Mouse (Mus musculus) G1E (cell line): Measurements from ENCODE around the gene Gm48551. TPM values are rescaled to one million over a fixed set of nuclear protein-coding genes. Genes with fewer than 3 reads are reported as not detected.

Source experiments
- ATAC-seq: 2 replicates; pipeline ENCODE4 v1.8.0; 2016; ENCODE audit warnings: mild to moderate bottlenecking; ENCODE audit not compliant: insufficient number of reproducible peaks, poor library complexity, low FRiP score, severe bottlenecking; ENCODE audit errors: extremely low read depth
- DNase-seq: peaks from one replicate; pipeline ENCODE4 v3.0.0; 2012; ENCODE audit warnings: low spot score
- H3K27me3 ChIP-seq: 2 replicates; pipeline ENCODE4 v1.6.1; 2012; ENCODE audit warnings: mild to moderate bottlenecking, low read length, inconsistent platforms; ENCODE audit not compliant: insufficient read depth
- H3K36me3 ChIP-seq: replicated peaks from 2 replicates; pipeline ENCODE3; 2012; ENCODE audit warnings: mild to moderate bottlenecking, inconsistent platforms
- H3K4me1 ChIP-seq: 2 replicates; pipeline ENCODE4 v1.6.1; 2012; ENCODE audit warnings: low read depth, low read length, inconsistent platforms, mixed read lengths; ENCODE audit not compliant: insufficient read depth
- H3K4me3 ChIP-seq: 2 replicates; pipeline ENCODE4 v1.5.1; 2012; ENCODE audit warnings: low read depth, mild to moderate bottlenecking, inconsistent platforms, low read length, moderate library complexity, mixed read lengths
- H3K9me3 ChIP-seq: replicated peaks from 2 replicates; pipeline ENCODE4 v1.6.1; 2012; ENCODE audit warnings: inconsistent platforms
- CTCF ChIP-seq: IDR thresholded peaks from 2 replicates; pipeline ENCODE4 v1.5.1; 2012; ENCODE audit warnings: low read depth, low read length, inconsistent platforms, mixed read lengths
- GATA1 ChIP-seq: IDR thresholded peaks from 2 replicates; pipeline ENCODE4 v1.6.1; 2012; ENCODE audit warnings: borderline replicate concordance, low read length, inconsistent platforms, mixed read lengths
- GATA2 ChIP-seq: IDR thresholded peaks from 2 replicates; pipeline ENCODE4 v1.6.1; 2012; ENCODE audit warnings: low read depth, low read length, inconsistent platforms, borderline replicate concordance
- POLR2AphosphoS5 ChIP-seq: IDR thresholded peaks from 2 replicates; pipeline ENCODE4 v1.6.1; 2012; ENCODE audit warnings: low read depth, low read length, inconsistent platforms; ENCODE audit not compliant: insufficient replicate concordance
- TAL1 ChIP-seq: conservative IDR thresholded peaks from 2 replicates; pipeline ENCODE4 v1.6.1; 2012; ENCODE audit warnings: low read depth, low read length, inconsistent platforms, mixed read lengths
- polyA plus RNA-seq: library from polyadenylated mRNA; stranded (reverse); fragments of >175 nt; gene quantifications from 2 replicates; pipeline ENCODE4 v1.2.3, GENCODE M21; 2012
- total RNA-seq, 2 experiments: library from RNA; stranded (forward) in 1 of 2; stranded (reverse) in 1 of 2; fragments of 200-1000 nt in 1 of 2; fragments of >200 nt in 1 of 2; fragmentation: Nextera tagmentation in 1 of 2; gene quantifications; 2 replicates each; pipeline ENCODE4 v1.2.3; 2014 to 2017

Gene Gm48551
- total and polyA plus RNA-seq, 3 experiments = 0.72 to 2.6 (median 1.1) TPM

DNA sequence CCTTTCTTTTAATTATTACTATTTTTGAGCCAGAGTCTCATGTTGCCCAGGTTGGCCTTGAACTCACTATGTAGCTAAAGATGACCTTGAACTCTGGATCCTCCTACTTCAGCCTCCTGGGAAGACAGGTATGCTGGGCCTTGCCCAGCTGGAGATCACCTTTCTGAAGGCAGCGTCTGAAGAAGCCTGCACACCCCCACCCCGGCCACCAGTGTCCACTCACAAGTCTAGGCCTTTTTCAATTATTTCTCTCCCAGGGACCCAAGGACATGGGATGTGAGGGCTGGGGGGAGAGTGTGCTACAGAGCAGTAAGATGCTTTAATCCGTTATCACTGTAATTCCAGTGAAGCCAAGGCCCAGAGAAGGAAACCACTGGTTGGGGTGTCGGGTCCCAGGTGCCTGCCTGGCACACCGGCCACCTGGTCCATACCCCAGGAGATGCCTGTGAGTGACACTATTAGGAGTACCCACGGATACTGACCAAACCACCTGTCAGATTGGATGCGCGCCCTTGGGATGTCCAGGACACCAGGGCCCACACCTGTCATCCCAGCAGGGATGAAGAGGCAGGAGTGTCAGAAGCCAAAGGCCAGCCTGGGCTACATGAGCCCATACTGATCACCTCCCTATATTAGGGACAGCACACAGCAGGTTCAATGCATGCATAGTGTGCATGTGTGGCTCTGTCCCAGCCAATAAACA, 43.7 kb downstream of the Gm48551 start:
- ATAC-seq (no peak), DNase-seq (no peak)
- peaks cover 76% of the 10 kb centered on the region for H3K27me3 ChIP-seq
- peaks cover 50% of the 10 kb centered on the region for H3K4me1 ChIP-seq
- H3K9me3 ChIP-seq = no peaks in the 10 kb centered on the region
- no peaks in the 10 kb centered on the region for H3K36me3 ChIP-seq
- no peak overlapping the region for H3K4me3 ChIP-seq
- TF ChIP-seq GATA2 (no peak), POLR2AphosphoS5 (no peak)

DNA sequence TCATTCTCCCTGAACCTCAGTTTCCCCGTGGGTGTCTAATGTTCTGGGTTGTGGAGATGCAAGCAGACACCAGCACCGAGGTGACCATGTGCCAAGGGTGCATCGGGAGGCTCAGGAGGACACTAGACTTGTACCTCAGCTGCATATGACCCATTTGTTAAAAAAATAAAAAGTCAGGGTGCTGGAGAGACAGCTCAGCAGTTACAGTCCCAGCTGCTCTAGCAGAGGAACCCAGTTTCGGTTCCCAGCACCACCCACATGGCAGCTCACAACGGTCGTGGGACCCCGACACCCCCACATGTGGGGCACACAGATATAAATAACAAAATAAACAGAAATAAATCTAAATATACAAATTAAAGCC, 44.2 kb downstream of the Gm48551 start:
- Histone ChIP-seq H3K27me3 (peaks cover 76% of the 10 kb centered on the region), H3K4me3 (no peak overlapping the region), H3K4me1 (peaks cover 56% of the 10 kb centered on the region), H3K36me3 (no peaks in the 10 kb centered on the region), H3K9me3 (no peaks in the 10 kb centered on the region)
- ATAC-seq (no peak), DNase-seq (no peak)
- TF ChIP-seq TAL1 (no peak), CTCF (no peak), GATA1 (no peak), POLR2AphosphoS5 (no peak), GATA2 (no peak)

DNA sequence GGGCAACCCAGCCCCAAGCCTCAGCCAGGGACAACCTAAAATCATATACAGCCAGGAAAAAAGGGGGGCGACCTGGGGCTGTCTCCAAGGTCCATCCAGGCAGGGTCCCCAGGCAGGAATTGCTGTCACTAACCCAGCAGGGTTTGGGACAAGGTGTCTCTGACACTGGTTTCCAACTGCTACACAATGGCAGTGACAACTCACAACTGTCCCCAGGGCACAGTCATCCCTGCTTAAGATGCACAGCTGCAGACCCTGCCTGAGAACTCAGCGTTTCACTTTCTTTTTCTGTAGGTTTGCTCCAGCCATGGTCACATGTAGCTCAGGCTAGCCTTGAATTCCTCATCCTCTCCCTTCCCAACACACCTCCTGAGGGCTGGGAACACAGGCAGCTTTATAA, 44.8 kb downstream of the Gm48551 start:
- DNase-seq (no peak), ATAC-seq (no peak)
- TF ChIP-seq GATA2 (no peak), TAL1 (no peak), CTCF (no peak), GATA1 (no peak), POLR2AphosphoS5 (no peak)
- peaks cover 61% of the 10 kb centered on the region for H3K4me1 ChIP-seq
- no peaks in the 10 kb centered on the region for H3K9me3 ChIP-seq
- no peak overlapping the region; the same call in 1 of the 2 replicates for H3K4me3 ChIP-seq
- peaks cover 74% of the 10 kb centered on the region for H3K27me3 ChIP-seq
- H3K36me3 ChIP-seq = no peaks in the 10 kb centered on the region

- H3K4me3 ChIP-seq = peak overlapping the region; percentile 77
- H3K36me3 ChIP-seq = no peaks in the 10 kb centered on the region
- peak; percentile 57 for ATAC-seq
- H3K9me3 ChIP-seq = no peaks in the 10 kb centered on the region
- TF ChIP-seq TAL1 = no peak
- no peak for TF ChIP-seq POLR2AphosphoS5
- TF ChIP-seq GATA1 = no peak
- TF ChIP-seq GATA2 = no peak
- TF ChIP-seq CTCF = no peak
- peaks cover 67% of the 10 kb centered on the region for H3K4me1 ChIP-seq
- H3K27me3 ChIP-seq = peaks cover 73% of the 10 kb centered on the region
- peak; percentile 91 for DNase-seq
These were observed 45.4 kb downstream of the Gm48551 start for GRCm38 (mm10) chr10:81429605-81430061.

DNA sequence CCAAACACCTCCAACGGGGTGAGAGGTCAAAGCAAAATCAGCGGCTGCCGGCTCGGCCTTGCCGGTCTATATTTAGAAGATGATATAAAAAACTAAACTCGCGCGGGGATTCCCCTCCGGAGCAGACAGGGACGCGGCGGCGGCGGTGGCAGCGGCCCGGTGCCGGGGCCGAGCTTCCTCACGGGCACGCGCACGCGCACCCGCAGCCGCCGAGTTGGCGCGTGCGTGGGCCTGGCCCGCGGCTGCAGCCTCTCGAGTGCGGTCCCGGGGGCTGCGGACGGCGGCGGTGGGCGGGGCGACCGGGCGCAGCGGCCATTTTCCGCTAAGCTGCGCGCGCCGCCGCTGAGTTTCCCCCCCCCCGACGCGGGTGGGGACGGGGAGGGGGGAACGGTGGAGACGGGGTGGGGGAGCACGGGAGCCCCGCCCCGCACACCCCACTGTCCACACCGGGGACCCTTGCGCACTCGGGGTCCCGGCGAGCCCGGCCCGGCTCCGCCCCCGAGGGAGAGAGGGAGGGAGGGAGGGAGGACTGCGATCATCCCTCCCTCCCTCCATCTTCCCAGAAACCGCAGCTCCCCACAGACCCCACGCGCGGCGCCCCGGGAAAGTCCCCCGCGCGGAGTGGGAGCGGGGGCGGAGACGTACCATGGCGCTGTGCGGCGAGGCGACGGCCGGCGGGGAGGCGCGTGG, 46.0 kb downstream of the Gm48551 start:
- Histone ChIP-seq H3K4me3 (peak overlapping the region; percentile 77), H3K4me1 (peaks cover 69% of the 10 kb centered on the region), H3K36me3 (no peaks in the 10 kb centered on the region), H3K27me3 (peaks cover 73% of the 10 kb centered on the region), H3K9me3 (no peaks in the 10 kb centered on the region)
- ATAC-seq = no peak
- DNase-seq = peak; percentile 72
- TF ChIP-seq POLR2AphosphoS5 (no peak), GATA1 (no peak), GATA2 (no peak), TAL1 (no peak), CTCF (no peak)

DNA sequence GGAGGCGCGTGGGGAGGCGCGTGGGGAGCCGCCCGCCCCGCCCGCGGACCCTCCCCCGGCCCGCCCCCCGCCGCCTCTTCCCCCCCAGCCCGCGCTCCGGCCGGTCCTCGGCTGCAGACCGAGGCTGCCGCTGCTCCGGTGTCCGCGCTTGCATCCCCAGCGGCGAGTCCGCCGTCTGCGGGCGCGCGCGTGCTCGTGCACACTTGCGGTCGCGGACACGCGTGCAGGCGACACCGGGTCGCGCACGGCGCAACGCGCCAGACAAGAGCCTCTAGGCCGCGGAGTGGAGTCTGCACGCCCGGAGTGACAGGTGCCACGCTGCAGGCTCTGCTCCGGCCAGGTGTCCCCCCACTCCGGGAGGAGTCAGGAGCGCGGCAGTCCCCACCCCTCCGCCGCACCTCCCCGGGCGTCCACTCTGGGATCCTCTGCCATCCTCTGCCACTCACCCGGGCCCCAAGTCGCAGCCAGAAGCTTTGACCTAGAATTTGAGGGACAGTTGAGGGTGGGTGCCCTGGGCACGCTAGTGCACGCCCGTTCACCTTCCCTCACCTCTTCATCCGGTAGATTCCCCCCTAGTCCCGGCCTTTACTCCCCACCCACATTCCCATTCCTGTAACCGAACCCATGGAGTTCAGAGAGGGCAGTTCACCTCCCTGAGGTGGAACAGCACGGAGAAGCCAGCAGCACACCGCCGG, 46.7 kb downstream of the Gm48551 start:
- H3K27me3 ChIP-seq = peaks cover 69% of the 10 kb centered on the region
- H3K9me3 ChIP-seq = no peaks in the 10 kb centered on the region
- DNase-seq (no peak), ATAC-seq (no peak)
- no peaks in the 10 kb centered on the region for H3K36me3 ChIP-seq
- peak overlapping the region; percentile 77 for H3K4me3 ChIP-seq
- H3K4me1 ChIP-seq = peaks cover 68% of the 10 kb centered on the region
- no peak for TF ChIP-seq CTCF
- TF ChIP-seq POLR2AphosphoS5 = no peak
- no peak for TF ChIP-seq GATA1
- no peak for TF ChIP-seq GATA2
- TF ChIP-seq TAL1 = no peak
